Mouse (Mus musculus): Measurements from ENCODE around the gene Tmem179b. TPM values are rescaled to one million over a fixed set of nuclear protein-coding genes. Genes with fewer than 3 reads are reported as not detected.
A peak's percentile ranks its signal among the peaks of the same experiment; 100 is the strongest.

Gene Tmem179b
- total RNA-seq, 4 experiments from 2014 or later, result 54.8 to 73.9 (median 63.9) TPM

GRCm38 (mm10) chr19:8774951-8775421 lies 719 bp upstream of the Tmem179b start:
- DNase-seq, result no peak

- no peak for DNase-seq
Measured at GRCm38 (mm10) chr19:8773409-8773808, 858 bp downstream of the Tmem179b start.

- DNase-seq, result no peak
Measured at GRCm38 (mm10) chr19:8772996-8773395, 1.3 kb downstream of the Tmem179b start.

- DNase-seq, result peak; percentile 75
Measured at GRCm38 (mm10) chr19:8770567-8771270, 3.5 kb downstream of the Tmem179b start, which contains the start of gene Tmem223. Gene Tmem223, plus strand, starts transcription at chr19:8770996.

- no peak for DNase-seq
Measured at GRCm38 (mm10) chr19:8765562-8765961, 8.7 kb downstream of the Tmem179b start.

GRCm38 (mm10) chr19:8763276-8763675 lies 11.0 kb downstream of the Tmem179b start:
- DNase-seq, result no peak

GRCm38 (mm10) chr19:8760757-8761156 lies 13.5 kb downstream of the Tmem179b start:
- no peak for DNase-seq

- no peak for DNase-seq
Measured at GRCm38 (mm10) chr19:8758899-8759298, 15.4 kb downstream of the Tmem179b start.

GRCm38 (mm10) chr19:8757471-8757998 lies 16.7 kb downstream of the Tmem179b start:
- DNase-seq, result no peak

- peak; percentile 86 for DNase-seq
Measured at GRCm38 (mm10) chr19:8756635-8757387, 17.5 kb downstream of the Tmem179b start, which contains the start of gene Nxf1. Gene Nxf1, plus strand, starts transcription at chr19:8757073.

- no peak for DNase-seq
Measured at GRCm38 (mm10) chr19:8755652-8756051, 18.6 kb downstream of the Tmem179b start.

GRCm38 (mm10) chr19:8747368-8747767 lies 26.9 kb downstream of the Tmem179b start:
- DNase-seq, result no peak

- no peak for DNase-seq
Measured at GRCm38 (mm10) chr19:8745382-8745781, 28.9 kb downstream of the Tmem179b start.

GRCm38 (mm10) chr19:8742176-8742575 lies 32.1 kb downstream of the Tmem179b start:
- no peak for DNase-seq

GRCm38 (mm10) chr19:8741243-8741869 lies 32.9 kb downstream of the Tmem179b start, which contains the start of gene Stx5a:
Gene Stx5a, plus strand, starts transcription at chr19:8741413.
- peak; percentile 96 for DNase-seq

- DNase-seq, result no peak
Measured at GRCm38 (mm10) chr19:8740603-8741002, 33.7 kb downstream of the Tmem179b start, which contains the start of gene 1700092M07Rik. Gene 1700092M07Rik, plus strand, starts transcription at chr19:8740718.

GRCm38 (mm10) chr19:8739646-8740045 lies 34.6 kb downstream of the Tmem179b start:
- DNase-seq, result no peak

- no peak for DNase-seq
Measured at GRCm38 (mm10) chr19:8738911-8739310, 35.4 kb downstream of the Tmem179b start.

- DNase-seq, result no peak
Measured at GRCm38 (mm10) chr19:8736160-8736467, 38.2 kb downstream of the Tmem179b start.

GRCm38 (mm10) chr19:8735389-8736159 lies 38.7 kb downstream of the Tmem179b start, which contains the start of gene Wdr74:
Gene Wdr74, plus strand, starts transcription at chr19:8735827.
- DNase-seq, result peak; percentile 83

- DNase-seq, result no peak
Measured at GRCm38 (mm10) chr19:8734334-8734733, 39.9 kb downstream of the Tmem179b start.
